Mouse (Mus musculus) inflammation-experienced regulatory T-cells, adult 6 months (primary cell): ENCODE data around the gene Det1. TPM values are rescaled to one million over a fixed set of nuclear protein-coding genes. Genes with fewer than 3 reads are reported as not detected.

Source experiments
- ATAC-seq: one replicate; pipeline ENCODE4 v1.8.0; 2017
- polyA plus RNA-seq, 3 experiments: library from polyadenylated mRNA; unstranded; fragments of 100-300 nt; shearing (Covaris generic); gene quantifications; one replicate each; pipeline ENCODE4 v1.2.1; 2017

The Det1 gene
- polyA plus RNA-seq, 3 experiments from 2014 or later = 9.4 to 18.9 (median 16.1) TPM

DNA sequence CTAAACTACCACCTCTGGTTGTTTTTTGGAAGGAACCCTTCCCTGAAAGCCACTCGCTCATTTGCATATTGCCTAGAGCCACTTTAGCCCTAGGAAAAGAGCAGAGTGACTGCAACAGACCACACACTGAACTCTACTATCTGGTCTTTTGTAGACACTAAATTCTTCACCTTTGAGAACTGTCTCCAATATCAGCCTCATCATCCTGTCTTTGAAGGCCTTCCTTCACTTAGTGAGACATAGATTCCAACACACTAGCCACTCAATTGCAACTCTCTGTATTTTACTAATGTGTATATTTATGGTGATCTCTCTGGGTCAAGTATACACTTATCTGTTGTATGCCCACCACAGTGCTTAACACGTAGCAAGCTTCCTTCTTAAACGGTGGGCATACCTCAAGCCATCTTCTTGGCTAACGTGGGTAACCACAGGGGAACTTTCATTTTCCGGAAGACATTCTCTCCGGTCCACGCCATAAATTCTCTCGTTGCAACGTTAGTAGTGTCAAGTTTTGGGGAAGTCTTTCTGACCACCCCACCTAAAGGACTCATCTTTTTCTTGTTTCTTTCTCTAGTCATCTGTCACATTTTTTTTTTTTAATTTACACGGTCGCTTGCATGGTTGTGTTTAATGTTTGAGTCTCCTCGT is 872 bp downstream of the Det1 start:
- ATAC-seq = no peak

GRCm38 (mm10) chr7:78841601-78842000 is 5.5 kb downstream of the Det1 start:
- no peak for ATAC-seq

- ATAC-seq = no peak
These were observed 9.8 kb downstream of the Det1 start for GRCm38 (mm10) chr7:78837250-78837649.

- no peak for ATAC-seq
These were observed 11.4 kb downstream of the Det1 start for GRCm38 (mm10) chr7:78835656-78836055.

DNA sequence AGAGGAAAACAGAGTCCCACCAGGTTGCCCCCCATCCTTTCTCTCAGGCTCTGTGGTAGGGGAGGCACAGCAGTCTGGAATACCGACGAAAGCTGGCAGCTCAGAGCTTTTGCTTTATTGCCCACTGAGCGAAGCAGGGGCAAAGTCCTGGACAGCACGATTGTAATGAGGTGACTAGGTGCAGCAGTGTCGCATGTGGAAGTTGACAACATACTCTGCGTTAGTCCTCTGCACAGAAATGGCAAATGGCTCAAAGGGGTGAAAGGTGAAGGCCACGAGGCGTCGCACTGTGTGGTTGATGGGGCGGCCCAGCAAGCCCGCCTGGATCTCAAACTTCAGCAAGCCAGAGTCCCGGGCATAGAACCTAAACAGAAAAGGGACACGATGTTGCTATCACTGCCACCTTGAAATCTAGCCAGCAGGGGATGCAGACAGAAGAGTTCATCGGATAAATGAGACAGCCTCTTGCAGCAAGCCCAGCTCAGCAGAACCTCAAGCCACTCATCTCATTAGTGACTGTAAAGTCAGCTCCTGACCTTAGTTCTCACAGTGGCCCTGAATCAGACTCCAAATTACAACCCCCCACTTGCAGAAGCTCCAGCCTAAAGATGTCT is 19.2 kb downstream of the Det1 start:
- no peak for ATAC-seq

GRCm38 (mm10) chr7:78826682-78827385 is 20.2 kb downstream of the Det1 start:
- ATAC-seq = no peak

DNA sequence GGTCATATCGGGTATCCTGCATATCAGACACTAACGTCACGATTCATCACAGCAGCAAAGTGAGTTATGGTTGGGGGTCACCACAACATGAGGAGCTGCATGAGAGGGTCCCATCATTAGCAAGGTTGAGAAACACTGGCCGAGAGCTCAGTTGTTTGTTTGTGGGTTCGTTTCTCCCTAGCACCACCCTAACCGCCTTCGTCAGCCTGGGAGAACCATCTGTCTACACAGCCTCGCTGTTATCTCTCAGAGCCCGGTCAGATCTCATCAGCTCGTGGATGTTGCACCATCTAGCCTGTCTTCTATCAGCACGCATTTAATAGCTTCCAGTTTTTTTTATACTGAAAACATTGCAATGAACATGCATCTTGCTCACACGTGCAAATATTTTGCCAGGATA is 28.7 kb downstream of the Det1 start:
- ATAC-seq = no peak

- no peak for ATAC-seq
These were observed 32.3 kb downstream of the Det1 start for GRCm38 (mm10) chr7:78814766-78815165.

- ATAC-seq = no peak
These were observed 33.3 kb downstream of the Det1 start for GRCm38 (mm10) chr7:78813791-78814190.

DNA sequence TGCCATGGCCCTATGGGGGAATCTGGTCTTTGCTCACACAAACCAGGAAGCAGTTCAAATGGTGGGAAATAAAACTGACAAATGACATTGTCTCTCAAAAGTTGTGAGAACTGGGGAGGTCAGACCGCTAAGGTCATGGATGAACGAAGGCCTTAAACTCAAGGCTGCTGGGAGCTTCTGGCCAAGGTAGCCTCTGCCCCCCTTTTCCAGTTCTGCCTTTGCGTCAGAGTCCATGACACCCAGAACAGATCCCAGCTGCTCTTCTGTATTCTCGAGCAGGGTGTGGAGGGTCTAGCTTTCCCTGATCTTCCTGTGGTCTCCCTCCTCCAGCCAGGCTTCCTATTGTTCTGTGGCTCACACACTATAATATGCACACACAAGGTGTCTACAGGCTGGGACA is 39.9 kb downstream of the Det1 start:
- ATAC-seq = no peak

DNA sequence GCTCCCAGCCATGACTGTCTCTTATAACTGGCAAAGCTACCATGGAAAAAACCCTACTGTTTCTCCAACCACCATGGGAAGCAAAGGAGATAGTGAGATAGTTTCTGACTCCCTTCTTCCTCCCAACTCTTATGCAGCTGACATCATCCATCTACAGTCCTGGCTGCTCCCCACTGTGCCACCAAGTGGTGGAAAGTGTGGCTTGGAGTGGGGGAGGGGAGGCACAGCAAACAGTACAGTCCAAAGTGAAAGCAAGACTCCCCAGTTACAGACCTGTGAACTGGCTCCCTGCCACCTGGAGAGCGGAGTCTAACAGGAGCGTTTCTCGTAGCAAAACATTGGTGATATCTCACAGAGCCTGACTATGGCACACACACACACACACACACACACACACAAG is 43.2 kb downstream of the Det1 start:
- ATAC-seq = no peak

- no peak for ATAC-seq
These were observed 47.1 kb downstream of the Det1 start for GRCm38 (mm10) chr7:78799730-78800496.

DNA sequence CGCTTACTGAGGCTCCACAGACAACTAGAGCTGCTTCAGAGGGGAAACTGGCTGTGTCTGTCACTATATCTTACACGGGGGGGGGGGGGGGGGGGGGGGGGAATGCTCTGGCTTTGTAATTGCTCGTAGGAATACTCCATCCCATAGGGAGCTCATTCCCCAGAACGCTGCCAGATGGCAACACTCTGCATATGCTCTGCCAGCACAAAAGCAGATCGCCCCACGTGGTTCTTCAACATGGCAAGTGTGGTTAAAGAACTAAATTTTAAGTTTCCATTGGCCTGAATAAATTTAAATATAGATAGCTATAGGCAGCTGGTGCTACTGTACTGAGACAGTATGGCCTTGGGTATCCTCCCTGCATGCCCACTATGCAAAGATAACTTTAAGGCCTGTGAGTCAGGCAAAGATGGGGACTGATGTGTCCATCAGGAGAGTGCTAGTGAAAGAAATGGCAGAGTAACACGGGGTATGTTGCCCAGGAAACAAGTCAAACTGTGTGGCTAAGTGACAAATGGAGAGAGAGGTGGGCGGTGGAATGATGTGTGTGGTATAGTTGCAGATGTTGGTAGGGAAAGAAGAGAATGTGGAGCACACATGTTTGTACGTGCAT is 49.1 kb downstream of the Det1 start:
- ATAC-seq = no peak

DNA sequence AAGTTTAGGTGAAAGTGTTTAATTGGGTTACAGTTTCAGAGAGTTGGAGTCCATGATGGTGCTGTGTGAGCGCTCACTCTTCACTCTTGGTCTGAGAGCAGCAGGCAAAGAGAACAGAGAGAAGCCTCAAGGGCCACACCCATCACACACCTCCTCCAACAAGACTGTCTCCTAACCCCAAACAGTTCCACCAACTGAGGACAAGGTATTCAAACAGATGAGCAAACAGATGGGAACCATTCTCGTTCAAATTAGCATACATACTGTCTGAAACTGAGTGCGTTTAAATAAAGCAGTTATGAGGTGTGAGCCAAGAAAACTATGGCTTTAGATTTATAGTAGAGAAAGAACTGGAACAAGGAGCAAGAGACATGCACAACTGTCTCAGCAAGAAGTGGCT is 50.4 kb downstream of the Det1 start:
- ATAC-seq = no peak

- no peak for ATAC-seq
These were observed 52.4 kb downstream of the Det1 start for GRCm38 (mm10) chr7:78794571-78795092.

GRCm38 (mm10) chr7:78793895-78794570 is 53.0 kb downstream of the Det1 start:
- ATAC-seq = peak; percentile 46

DNA sequence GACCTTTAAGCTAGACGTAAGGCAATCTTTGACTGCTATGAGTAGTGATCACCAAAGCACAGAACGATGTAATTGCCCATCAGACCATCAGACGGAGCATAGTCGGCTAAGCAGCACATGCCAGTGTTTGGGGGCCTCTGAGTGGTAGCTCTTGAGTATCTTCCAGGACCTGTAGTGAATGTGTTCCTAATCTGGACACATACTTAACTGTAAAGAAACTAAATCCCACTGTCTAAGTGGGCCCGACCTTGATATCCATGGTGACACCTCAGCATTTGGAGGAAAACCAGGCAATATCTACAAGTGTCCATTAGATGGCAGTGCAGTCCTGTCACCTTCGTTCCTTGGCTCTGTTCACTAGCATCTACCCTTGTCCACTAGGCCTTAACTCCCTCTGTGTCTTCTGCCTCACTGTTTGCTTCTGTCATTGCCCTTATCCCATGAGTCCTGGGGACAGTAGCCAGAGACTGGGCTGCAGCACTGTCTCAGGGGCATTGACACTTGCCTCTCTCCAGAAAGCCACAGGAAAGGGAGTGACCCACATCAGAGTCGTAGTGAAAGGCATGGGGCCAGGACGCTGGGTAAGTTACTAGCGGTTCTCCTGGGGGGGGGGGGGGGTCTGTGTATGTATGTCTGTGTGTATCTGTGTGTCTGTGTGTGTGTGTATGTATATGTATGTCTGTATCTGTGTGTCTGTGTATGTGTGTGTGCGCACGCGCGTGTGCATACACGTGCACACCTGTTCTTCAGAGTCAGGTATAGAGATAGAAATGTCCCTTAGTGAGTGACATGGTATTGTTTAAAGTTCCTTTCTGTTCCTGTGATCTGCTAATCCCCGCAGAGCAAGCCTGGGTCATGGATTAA is 55.5 kb downstream of the Det1 start:
- ATAC-seq = peak; percentile 86

DNA sequence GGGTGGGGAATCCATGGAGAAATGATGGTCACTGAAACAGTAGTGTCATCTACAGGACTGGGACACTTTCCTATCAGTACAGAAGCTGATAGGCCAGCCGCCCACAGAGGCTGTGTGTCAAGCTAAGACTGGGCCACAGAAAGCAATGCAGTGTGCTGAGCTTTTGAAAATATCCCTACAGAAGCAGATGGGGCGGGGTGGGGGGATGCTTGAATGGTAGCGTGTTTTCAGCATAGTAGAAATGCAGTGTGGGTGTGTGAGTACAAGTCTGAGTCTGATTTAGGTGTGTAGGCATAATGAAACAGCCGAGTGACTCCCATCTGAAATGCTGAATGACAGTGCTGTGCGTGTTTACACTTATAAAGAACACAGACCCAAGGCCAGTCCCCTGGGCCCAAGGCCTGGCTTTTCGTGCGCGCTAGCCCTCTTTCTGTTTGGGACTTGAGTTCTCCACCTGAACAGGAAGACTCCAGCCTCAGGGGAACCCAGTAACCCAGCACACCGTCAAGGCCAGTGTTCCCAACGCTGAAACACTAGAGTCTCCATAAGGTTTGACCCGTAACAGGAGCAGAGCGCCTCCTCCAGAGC is 59.2 kb downstream of the Det1 start:
- ATAC-seq = no peak

DNA sequence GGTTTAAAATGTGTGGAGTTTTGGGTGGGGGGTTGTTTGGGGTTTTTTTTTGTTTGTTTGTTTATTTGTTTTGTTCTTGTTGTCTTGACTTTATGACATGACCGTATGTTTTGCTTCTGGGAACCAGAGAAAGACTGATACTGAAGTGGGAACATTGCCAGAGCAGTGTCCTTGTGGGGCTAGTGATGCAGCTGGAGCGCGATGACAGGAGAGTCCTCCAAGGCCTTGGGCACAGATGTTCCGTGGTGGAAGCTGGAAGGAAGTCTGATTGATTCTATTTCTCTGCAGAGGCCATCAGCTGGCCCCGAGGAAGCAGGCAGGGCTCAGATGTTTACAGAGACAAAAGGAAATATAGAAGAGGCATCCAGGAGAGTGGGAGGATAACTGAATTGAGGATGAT is 61.2 kb downstream of the Det1 start:
- ATAC-seq = no peak
